In genomic region chr13:91459489-91459888, GRCm38 (mm10) we compare ENCODE assay signal across 10 mouse cellular contexts. TPM values are rescaled to one million over a fixed set of nuclear protein-coding genes. Genes with fewer than 3 reads are reported as not detected.
DNase-seq lines count a peak whose midpoint lies in the region; ATAC-seq and TF ChIP-seq lines count a peak whose summit lies in the region.
"Had no signal": no experiment of that assay in that cellular context is flagged by ENCODE, and none has a peak within 500 bp of the region (broad histone marks: within the 10 kb centered on the region; RNA-seq: fewer than 3 reads in every experiment).

No protein-coding gene starts in this region.

- H3K4me1 ChIP-seq in liver, embryonic 11.5 days (replicated peaks; ENCODE audit: control insufficient read depth, insufficient read depth, low read length) = peaks cover 31% of the 10 kb centered on the region
- peaks cover 25% of the 10 kb centered on the region for H3K4me1 ChIP-seq in forebrain, embryonic 12.5 days
- peaks cover 7% of the 10 kb centered on the region for H3K4me1 ChIP-seq in intestine, embryonic 16.5 days (ENCODE audit: control insufficient read depth, insufficient read depth, low read length)

- H3K79me2 ChIP-seq in myocyte (ENCODE audit: control insufficient read depth, insufficient read depth) = peaks cover 24% of the 10 kb centered on the region

- H3ac ChIP-seq in myocyte (ENCODE audit: control insufficient read depth, insufficient read length) = no peak overlapping the region

- no peak for DNase-seq in liver, embryonic 11.5 days (ENCODE audit: low spot score)
- DNase-seq in liver = no peak
- DNase-seq in cerebellum, adult 8-10 months = no peak
- DNase-seq in spleen, adult 18-20 months = no peak
- DNase-seq in adrenal gland, adult 2 months = no peak
- DNase-seq: cerebellum, adult 18-20 months; left cerebral cortex, postnatal 4 days had no signal

- no peak overlapping the region for H3K4me3 ChIP-seq in liver, embryonic 11.5 days (ENCODE audit: low read depth, low read length)
- H3K4me3 ChIP-seq in forebrain, embryonic 12.5 days (replicated peaks) = no peak overlapping the region
- H3K4me3 ChIP-seq in intestine, embryonic 16.5 days (ENCODE audit: low read length) = no peak overlapping the region
- no peak overlapping the region for H3K4me3 ChIP-seq in myocyte

- no peaks in the 10 kb centered on the region for H3K27me3 ChIP-seq in liver, embryonic 11.5 days (replicated peaks; ENCODE audit: control insufficient read depth, insufficient read depth, low read length)
- no peaks in the 10 kb centered on the region for H3K27me3 ChIP-seq in forebrain, embryonic 12.5 days
- no peaks in the 10 kb centered on the region for H3K27me3 ChIP-seq in intestine, embryonic 16.5 days (replicated peaks; ENCODE audit: control insufficient read depth, insufficient read depth, low read length)
- H3K27me3 ChIP-seq in myocyte (ENCODE audit: control insufficient read depth, insufficient read depth, insufficient read length) = no peaks in the 10 kb centered on the region

- no peak overlapping the region; the same call in 1 of the 2 replicates for H3K9ac ChIP-seq in liver, embryonic 11.5 days (ENCODE audit: low read depth, low read length)
- H3K9ac ChIP-seq in forebrain, embryonic 12.5 days = no peak overlapping the region
- H3K9ac ChIP-seq in intestine, embryonic 16.5 days (ENCODE audit: low read depth, low read length) = no peak overlapping the region

- H3K4me2 ChIP-seq in liver, embryonic 11.5 days = peak overlapping the region; percentile 80
- H3K4me2 ChIP-seq in forebrain, embryonic 12.5 days = no peak overlapping the region
- no peak overlapping the region for H3K4me2 ChIP-seq in intestine, embryonic 16.5 days (ENCODE audit: low read depth, low read length)
- H3K4me2 ChIP-seq in myocyte (ENCODE audit: low read depth) = peak overlapping the region; percentile 77

- TF ChIP-seq POLR2A in myocyte (IDR thresholded peaks at IDR 0.05; ENCODE audit: insufficient read length, low read depth) = no peak

- no peaks in the 10 kb centered on the region for H3K9me3 ChIP-seq in liver, embryonic 11.5 days (ENCODE audit: control insufficient read depth, low read length)
- H3K9me3 ChIP-seq in forebrain, embryonic 12.5 days = no peaks in the 10 kb centered on the region
- H3K9me3 ChIP-seq in intestine, embryonic 16.5 days (ENCODE audit: control insufficient read depth, low read length) = no peaks in the 10 kb centered on the region

- no peaks in the 10 kb centered on the region for H3K36me3 ChIP-seq in liver, embryonic 11.5 days (ENCODE audit: control insufficient read depth, insufficient read depth, low read length)
- H3K36me3 ChIP-seq in forebrain, embryonic 12.5 days (replicated peaks) = no peaks in the 10 kb centered on the region
- no peaks in the 10 kb centered on the region for H3K36me3 ChIP-seq in intestine, embryonic 16.5 days (ENCODE audit: control insufficient read depth, insufficient read depth, low read length)
- H3K36me3 ChIP-seq in myocyte (ENCODE audit: control insufficient read depth, insufficient read depth) = no peaks in the 10 kb centered on the region

- no peak for ATAC-seq in liver, embryonic 11.5 days (replicated peaks; ENCODE audit: low FRiP score)
- ATAC-seq in forebrain, embryonic 12.5 days (ENCODE audit: low FRiP score) = no peak
- ATAC-seq in intestine, embryonic 16.5 days = no peak

- peak overlapping the region; percentile 91 for H3K27ac ChIP-seq in liver, embryonic 11.5 days (ENCODE audit: low read depth, low read length)
- peak overlapping the region; percentile 98; the same call in 1 of the 2 replicates for H3K27ac ChIP-seq in forebrain, embryonic 12.5 days
- H3K27ac ChIP-seq in intestine, embryonic 16.5 days (ENCODE audit: low read length) = 0 out of 2 replicates have a peak overlapping the region, but pooled peaks have one; percentile 94

- WGBS in liver, embryonic 11.5 days = 46% methylated on average over 4 of the region's 4 CpGs
- WGBS in forebrain, embryonic 12.5 days = 23% methylated on average over 4 of the region's 4 CpGs
- 48% methylated on average over 4 of the region's 4 CpGs for WGBS in intestine, embryonic 16.5 days

TF ChIP-seq in myocyte, 11 proteins besides CTCF, POLR2A, EP300 and RAD21:
- no peak for TF ChIP-seq POLR2AphosphoS2 (IDR thresholded peaks at IDR 0.05; ENCODE audit: insufficient read length, low read depth)
- no peak for TF ChIP-seq E2F4 (IDR thresholded peaks at IDR 0.05; ENCODE audit: insufficient read depth)
- TF ChIP-seq MYOD1 (IDR thresholded peaks at IDR 0.05; ENCODE audit: control insufficient read depth in 1 of 3, insufficient read length in 2 of 3, low read depth in 2 of 3) = no peak
- no peak for TF ChIP-seq USF1 (IDR thresholded peaks at IDR 0.05; ENCODE audit: low read depth)
- no peak for TF ChIP-seq TCF3 (IDR thresholded peaks at IDR 0.05; ENCODE audit: insufficient read length, low read depth)
- TF ChIP-seq CEBPB (IDR thresholded peaks at IDR 0.05; ENCODE audit: insufficient read depth, poor library complexity, severe bottlenecking) = no peak
- no peak for TF ChIP-seq TCF12 (IDR thresholded peaks at IDR 0.05; ENCODE audit: insufficient read depth, poor library complexity, severe bottlenecking)
- TF ChIP-seq MAX (IDR thresholded peaks at IDR 0.05; ENCODE audit: low read depth) = no peak
- no peak for TF ChIP-seq REST (IDR thresholded peaks at IDR 0.05; ENCODE audit: insufficient read depth, insufficient read length)
- TF ChIP-seq MYOG (IDR thresholded peaks at IDR 0.05; ENCODE audit: control insufficient read depth in 1 of 3, insufficient read depth in 1 of 3, insufficient read length in 2 of 3, low read depth in 2 of 3) = no peak
- TF ChIP-seq SRF (IDR thresholded peaks at IDR 0.05; ENCODE audit: control insufficient read depth, insufficient read length, low read depth) = no peak

RNA-seq across cellular contexts. Expression of gene Ssbp2, which starts 0.6 kb away (rescaled TPM):
- polyA plus RNA-seq in liver, embryonic 11.5 days (2014; fragmentation: Nextera tagmentation; extraction: Ambion mirVana) = 110 and 113 TPM in 2 replicates
- polyA plus RNA-seq in forebrain, embryonic 12.5 days (2016; fragmentation: Nextera tagmentation; extraction: Ambion mirVana) = 185 and 191 TPM in 2 replicates
- 65.1 and 78.7 TPM in 2 replicates for polyA plus RNA-seq in intestine, embryonic 16.5 days (2015; fragmentation: Nextera tagmentation; extraction: Ambion mirVana)
- polyA plus RNA-seq in myocyte (2012; fragmentation: generic; extraction: Trizol) = 52.1 TPM
- 10 to 100 TPM; 23.8 to 41.2 TPM for total RNA-seq in adrenal gland, adult 2 months (2021)
- polyA plus RNA-seq in adrenal gland, adult 2 months (2012; rRNA removed) = 3.9 and 5.5 TPM in 2 replicates

Comparison
In these comparisons a context has a peak if more than half of its experiments do, and no peak if none do; other contexts are left out.
1. H3K4me2 ChIP-seq: peak in liver, embryonic 11.5 days (single experiment) and myocyte (single experiment); none in forebrain, embryonic 12.5 days (single experiment) and intestine, embryonic 16.5 days (single experiment).
2. Peak in every context shown above with its lines, with median percentiles within 50 percentile points of each other: H3K27ac ChIP-seq.